Mouse (Mus musculus): ENCODE measurements around the gene Tgfbr1. TPM values are rescaled to one million over a fixed set of nuclear protein-coding genes. Genes with fewer than 3 reads are reported as not detected.

The Tgfbr1 gene
- polyA plus RNA-seq, 1 experiment from 2014 or later: 109 TPM

Other genes starting within 250 kb of the Tgfbr1 start
- 3.3 and 3.4 TPM in 2 replicates for gene Col15a1, start 145.1 kb upstream of the Tgfbr1 start, polyA plus RNA-seq (2016; fragmentation: Nextera tagmentation; extraction: Ambion mirVana)
- gene Alg2, start 121.1 kb downstream of the Tgfbr1 start, polyA plus RNA-seq (2016; fragmentation: Nextera tagmentation; extraction: Ambion mirVana): 161 and 164 TPM in 2 replicates
- 295 and 325 TPM in 2 replicates for gene Sec61b, start 121.4 kb downstream of the Tgfbr1 start, polyA plus RNA-seq (2016; fragmentation: Nextera tagmentation; extraction: Ambion mirVana)